Mouse (Mus musculus) urinary bladder, postnatal 14 days (tissue): ENCODE measurements around the gene Foxp2.

Experiments
- DNase-seq: peaks from one replicate; pipeline ENCODE4 v3.0.0; 2021; ENCODE audit warnings: low spot score

Foxp2 gene

DNA sequence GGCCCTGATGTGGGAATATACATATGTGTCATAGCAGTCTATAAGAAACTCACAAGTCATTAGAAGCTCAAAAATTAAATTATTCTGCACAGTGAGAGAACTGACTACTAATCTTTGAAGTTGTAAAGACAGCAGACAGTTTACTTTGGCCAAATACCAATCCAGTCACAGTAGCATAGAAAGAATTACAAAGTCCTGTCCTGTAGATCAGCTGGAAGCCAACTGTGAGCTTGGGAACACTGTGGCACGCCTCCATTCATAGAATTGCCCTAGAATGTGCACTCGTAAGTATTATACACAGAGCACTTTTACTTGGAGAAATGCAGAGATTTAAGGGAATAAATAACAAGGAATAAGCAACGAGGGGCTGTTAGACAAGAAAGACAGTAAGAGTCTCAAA is 472.5 kb downstream of the Foxp2 start:
- no peak for DNase-seq

DNA sequence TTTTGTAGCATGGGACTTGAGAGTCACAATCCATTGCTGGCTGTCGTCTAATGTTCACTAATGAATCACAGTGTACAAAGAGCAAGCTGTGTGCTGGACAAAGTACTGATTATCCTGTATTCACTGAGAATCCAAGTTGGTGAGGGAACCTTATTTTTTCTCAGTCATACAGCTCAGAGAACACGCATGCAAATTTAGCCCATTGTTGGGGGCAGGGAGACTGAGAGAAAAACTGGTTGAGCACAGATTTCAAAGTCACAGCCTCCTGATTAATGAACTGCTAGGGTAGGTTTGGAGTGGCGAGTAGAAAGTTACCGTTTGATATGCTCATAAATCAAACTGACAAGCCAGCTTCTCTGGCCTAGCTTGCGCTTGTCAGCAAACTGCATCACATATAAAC is 477.1 kb downstream of the Foxp2 start:
- DNase-seq = no peak

DNA sequence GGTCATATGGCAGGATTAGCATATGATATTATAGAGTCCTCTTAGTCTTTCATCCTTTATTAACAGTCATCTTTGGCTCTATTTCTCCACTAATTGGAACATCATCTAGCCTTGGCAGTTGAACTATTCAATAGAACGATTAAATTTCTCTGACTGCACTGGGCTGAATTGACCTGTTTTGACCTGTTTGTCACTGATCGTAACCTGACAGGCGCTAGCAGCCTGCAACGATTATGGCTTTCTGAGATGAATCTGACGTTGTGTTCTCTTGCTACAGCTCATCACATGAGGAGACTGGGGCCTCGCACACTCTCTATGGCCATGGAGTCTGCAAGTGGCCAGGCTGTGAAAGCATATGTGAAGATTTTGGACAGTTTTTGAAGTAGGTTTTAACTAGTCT is 495.3 kb downstream of the Foxp2 start:
- no peak for DNase-seq

DNA sequence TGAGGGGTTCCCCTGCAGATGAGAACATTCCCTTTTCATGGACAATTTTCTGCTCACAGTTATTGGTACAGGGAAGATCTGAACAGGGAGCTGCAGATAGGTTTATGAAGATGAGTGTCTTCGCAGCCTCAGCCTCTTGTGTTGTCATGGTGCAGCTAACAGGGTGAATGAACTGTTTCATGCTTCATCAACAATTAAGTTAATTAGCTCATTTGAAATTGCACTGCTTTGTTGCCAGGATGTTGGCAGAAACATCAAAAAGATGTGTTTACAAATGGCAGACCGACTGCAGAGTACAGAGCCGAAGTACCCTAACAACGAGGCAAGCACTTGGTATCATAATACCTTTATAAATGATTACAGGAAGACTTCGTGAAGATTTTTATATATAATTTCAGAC is 496.3 kb downstream of the Foxp2 start:
- DNase-seq = no peak

DNA sequence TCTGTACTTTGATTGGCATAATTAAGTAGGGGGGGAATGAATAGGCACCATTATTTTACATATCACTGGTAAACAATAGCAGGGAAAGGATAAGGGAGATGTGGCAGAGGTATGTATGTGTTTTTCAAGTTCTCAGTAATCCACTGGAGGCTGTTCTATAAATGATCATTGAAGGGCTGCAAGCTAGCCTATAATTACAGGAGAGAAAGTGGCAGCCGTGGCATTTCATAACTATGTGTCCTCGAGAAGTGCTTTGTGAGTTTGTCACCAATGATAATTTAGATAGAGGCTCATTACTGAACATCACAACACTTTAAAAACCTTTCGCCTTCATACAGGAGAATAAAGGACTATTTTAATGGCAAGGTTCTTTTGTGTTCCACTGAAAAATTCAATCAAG is 500.0 kb downstream of the Foxp2 start:
- no peak for DNase-seq

DNA sequence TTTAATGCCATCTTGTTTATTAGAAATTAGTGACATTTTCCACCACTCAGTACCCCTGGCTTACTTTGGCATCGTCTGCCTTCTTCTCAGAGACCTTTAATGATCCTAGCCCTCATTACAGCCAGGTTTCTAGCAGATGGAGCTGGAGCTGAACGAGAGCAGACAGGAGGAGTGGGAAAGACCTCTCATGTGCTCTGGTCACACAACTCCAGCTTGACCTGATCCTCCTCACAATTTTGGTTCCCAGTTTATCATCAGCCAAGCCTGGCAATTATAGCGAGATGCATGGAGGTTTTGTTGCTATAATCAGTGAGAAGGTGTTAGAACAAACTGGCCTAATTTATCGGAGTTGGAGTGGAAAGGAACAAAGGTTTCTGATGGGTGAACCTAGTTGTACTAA is 500.9 kb downstream of the Foxp2 start:
- no peak for DNase-seq

DNA sequence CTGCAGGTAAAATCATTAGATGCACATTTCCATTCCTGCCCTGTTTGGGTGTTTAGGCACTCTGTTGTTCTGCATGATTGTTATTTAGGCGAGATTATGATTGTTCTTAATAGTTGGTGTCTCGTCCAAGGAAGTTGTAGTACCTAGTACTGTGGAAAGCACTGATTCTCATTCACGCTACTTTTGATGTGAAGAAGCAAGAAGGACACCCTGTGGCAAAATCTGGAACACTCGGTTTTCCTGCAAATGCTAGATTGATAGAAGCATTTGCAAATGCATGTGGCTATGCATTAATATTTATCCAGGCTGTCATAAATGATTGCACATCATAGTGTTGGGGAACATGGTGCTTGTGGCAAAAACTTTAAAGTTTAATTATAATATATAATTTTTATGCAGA is 514.0 kb downstream of the Foxp2 start:
- DNase-seq = no peak

DNA sequence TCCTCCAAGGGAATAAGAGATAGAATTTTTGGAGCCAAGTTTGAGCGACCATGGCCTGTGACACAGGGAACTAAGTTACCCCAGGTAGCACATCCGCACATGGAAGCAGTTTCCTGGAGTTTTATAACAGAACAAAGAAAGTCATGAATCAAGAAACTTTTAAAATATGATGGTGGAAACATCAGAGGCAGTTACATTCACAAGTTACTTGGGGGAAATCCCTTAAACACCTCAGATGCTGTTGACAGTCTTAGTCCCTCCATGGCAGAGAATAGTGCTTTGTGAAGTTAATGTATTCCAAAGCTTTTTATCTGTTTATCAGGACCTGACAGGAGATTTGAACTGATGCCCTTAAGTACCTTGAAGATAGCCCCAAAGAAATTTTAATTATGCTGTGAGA is 558.6 kb downstream of the Foxp2 start:
- no peak for DNase-seq

DNA sequence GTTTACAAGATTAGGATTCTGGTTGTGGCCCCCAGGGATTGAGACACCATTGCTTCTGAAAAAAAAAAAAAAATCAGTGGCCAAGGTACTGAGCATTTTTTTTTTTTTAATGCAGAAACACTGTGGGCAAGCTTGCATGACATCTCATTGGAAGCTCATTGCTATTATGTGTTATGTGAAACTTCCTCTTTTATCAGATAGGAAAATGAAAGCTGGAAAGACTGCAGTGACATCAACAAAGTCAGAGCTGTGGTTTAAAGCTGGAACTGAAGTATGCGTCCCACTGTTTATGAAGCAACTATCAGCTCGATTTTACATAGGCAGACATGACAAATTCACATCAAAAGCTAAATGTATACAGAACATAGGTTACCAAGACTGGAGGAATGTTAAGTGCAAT is 562.2 kb downstream of the Foxp2 start:
- no peak for DNase-seq

DNA sequence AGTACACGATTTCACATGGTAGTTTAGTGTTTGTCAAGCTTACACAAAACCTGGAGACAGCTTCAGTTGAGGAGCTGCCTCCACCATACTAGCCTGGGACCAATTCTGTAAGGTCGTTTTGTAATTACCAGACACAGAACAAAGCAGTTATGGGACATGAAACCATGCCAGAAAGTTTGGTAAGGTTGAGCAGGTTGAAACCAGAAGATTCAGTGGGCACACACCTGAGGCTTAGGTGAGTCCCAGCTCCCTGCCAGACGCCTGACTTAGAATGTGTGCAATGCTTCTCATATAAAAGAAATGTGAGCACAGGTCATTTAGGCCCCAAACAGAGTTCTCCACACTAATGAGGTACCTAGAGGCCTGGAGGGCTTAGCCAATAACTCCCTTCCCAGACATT is 564.3 kb downstream of the Foxp2 start:
- DNase-seq = no peak

DNA sequence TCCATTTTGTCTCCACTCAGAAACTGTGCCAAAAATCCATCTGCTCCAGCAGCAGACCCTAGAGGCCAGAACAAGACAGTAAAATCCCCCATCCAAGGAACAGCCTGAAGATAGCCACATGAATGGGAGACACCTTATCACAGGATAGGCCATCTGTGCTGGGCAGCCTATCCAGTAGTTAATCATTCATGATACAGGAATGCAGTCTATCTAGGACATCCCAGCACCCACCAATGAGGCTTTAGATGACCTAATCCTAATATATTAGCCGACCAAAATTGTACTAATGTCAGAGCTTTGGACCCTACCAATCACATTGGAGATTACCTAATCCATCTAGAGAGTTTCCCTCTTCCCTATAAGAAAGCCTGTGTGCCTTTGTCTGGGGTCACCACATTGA is 565.5 kb downstream of the Foxp2 start:
- DNase-seq = no peak

DNA sequence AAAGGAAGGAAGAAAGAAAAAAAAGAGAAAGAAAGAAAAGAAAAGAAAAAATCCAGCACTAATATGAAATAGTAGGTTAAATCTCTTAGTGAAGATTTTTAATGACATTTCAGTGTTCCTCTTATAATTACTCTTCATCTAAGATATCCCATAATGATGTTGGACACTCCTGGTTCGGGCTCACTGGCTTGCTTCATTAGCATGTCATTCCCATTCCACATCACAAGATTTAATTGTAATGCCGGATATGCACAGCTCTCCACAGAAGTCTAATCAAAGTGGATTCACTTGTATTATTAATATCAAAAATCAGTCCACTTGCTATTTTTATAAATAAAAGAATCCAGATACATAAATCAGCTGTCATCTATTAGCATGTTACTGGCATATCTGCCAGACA is 585.8 kb downstream of the Foxp2 start:
- DNase-seq = no peak
